Mouse (Mus musculus) lung, adult 2 months (tissue): ENCODE measurements at regions not wholly inside any gene's neighbourhood (a gene's known extent, or its start where the extent isn't known, plus 50 kb on each side); places are given as distances from the start of the nearest gene placed in this dataset.

Source experiments
- CTCF ChIP-seq: fragments of 200-500 bp; IDR thresholded peaks from 2 replicates; pipeline ENCODE4 v1.5.1; 2011; ENCODE audit warnings: mild to moderate bottlenecking, low read length, control low read depth; ENCODE audit not compliant: insufficient read depth
- POLR2A ChIP-seq: fragments of 200-500 bp; IDR thresholded peaks from 2 replicates; pipeline ENCODE4 v1.6.1; 2011; ENCODE audit warnings: low read depth, mild to moderate bottlenecking, control low read depth, low read length, borderline replicate concordance; ENCODE audit errors: extremely low read depth

DNA sequence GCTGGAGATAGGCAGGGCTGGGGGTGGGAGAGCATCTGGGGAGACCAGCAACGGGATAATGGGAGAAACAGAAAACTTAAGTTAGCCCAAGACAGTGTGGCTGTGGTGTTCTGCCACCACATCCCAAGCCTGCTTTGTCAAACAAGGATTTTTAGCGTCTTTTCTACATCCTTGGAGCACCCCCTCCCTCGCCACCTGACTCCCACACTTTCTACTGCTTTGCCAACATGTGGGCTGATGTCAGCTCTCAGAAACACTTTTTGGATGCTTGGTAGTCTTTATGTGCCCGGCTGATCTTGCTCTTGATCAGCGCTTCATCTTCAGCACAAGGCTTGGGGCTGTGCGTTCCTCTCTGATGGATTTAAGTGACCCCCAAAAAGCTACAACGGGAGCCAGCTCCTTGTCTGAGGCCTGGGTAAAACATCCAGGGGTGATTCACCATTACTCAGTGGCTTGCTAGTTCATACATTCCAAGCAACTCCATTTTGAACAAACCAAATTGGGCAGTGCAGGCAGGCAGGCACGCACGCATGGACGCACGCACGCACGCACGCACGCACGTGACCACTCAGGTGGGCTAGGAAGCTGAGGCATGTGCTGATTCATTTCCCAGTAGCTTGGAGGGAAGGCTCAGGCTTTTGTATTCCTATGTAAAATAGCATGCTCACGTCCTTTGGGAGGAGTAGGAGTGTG, 260.6 kb upstream of the Gm10131 start:
- TF ChIP-seq CTCF = no peak
- no peak for TF ChIP-seq POLR2A
